Mouse (Mus musculus): Measurements from ENCODE around the gene Mdfi.
A peak's percentile ranks its signal among the peaks of the same experiment; 100 is the strongest.

DNA sequence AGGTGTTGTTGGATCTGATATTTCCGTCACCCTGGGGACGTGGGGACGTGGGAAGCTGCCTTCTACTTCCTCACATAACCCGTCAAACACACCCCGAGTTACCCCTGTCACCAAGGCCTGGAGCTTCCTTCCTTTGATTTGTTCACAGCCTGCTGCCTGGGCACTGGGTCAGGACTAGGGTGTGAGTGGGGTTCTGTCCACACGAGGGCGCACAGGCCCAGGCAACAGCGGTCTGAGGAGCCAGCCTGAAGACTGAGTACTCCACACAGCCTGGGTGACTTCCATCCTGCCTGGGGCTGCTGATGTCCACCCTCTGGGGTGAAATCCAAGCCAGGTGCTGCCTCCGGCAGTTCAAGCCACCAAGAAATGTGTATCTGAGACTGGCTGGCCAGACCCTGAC lies 41.1 kb downstream of the Mdfi start:
- TF ChIP-seq CTCF (IDR thresholded peaks at IDR 0.05; ENCODE audit: insufficient read depth, low read length) = peak; percentile 93
- no peak for TF ChIP-seq POLR2A (IDR thresholded peaks at IDR 0.05; ENCODE audit: borderline replicate concordance, extremely low read depth, low read depth, low read length)

Data from lung, adult 2 months (tissue).